Mouse (Mus musculus) cerebellum, adult 11 months (tissue): ENCODE data around the gene Olfr469.
"Not testable (repeated sequence)": the region's sequence is repeated elsewhere in the genome, so short reads cannot be mapped to it uniquely, and the experiment has no call there.

Experiments
- DNase-seq: peaks from one replicate; pipeline ENCODE4 v3.0.0; 2022

Olfr469 gene

DNA sequence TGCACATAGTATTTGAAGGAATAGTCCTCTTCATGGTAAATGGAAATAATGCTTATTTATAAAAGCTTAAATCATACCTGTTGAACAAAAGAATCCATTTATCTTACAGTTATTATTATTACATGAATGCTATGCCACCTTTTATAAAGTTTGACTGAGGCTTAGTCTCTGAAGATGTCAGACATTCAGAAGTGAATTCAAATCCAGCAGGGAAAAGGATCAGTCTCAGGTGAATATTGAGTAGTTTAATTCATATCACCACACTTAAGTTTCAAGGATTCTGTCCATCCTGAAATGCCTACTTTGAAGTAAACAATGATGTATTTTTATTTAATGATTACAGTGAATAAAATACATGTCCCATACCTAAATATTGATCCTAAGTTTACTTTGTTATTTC, at the start of gene Olfr469:
Gene Olfr469, minus strand, starts transcription at position 101 of the 400 bp plus-strand sequence.
- not testable (repeated sequence) for DNase-seq

DNA sequence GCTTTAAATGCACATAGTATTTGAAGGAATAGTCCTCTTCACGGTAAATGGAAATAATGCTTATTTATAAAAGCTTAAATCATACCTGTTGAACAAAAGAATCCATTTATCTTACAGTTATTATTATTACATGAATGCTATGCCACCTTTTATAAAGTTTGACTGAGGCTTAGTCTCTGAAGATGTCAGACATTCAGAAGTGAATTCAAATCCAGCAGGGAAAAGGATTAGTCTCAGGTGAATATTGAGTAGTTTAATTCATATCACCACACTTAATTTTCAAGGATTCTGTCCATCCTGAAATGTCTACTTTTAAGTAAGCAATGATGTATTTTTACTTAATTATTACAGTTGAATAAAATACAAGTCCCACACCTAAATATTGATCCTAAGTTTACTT, 22.0 kb upstream of the Olfr469 start, which contains the start of gene Olfr470:
Gene Olfr470, minus strand, starts transcription at position 101 of the 400 bp plus-strand sequence.
- DNase-seq = not testable (repeated sequence)

DNA sequence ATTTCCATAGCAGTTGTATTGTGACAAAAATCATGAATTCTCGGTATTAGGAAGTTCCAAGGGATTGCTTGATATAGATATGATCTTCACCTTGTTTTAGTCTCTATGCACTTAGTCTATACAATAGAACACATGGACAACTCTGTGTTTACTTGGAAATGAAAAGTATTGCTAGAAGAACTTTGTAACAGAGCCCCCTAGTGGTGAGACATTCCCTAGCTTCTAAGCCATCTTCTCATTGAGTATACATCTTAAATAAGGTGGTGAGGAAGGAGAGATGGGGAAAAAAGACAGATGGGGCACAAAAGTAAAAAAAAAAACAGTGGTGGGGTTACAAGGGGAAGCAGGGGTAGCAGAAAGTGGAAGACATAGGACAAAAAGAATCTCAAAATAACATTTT, 16.4 kb upstream of the Olfr469 start:
- no peak for DNase-seq

DNA sequence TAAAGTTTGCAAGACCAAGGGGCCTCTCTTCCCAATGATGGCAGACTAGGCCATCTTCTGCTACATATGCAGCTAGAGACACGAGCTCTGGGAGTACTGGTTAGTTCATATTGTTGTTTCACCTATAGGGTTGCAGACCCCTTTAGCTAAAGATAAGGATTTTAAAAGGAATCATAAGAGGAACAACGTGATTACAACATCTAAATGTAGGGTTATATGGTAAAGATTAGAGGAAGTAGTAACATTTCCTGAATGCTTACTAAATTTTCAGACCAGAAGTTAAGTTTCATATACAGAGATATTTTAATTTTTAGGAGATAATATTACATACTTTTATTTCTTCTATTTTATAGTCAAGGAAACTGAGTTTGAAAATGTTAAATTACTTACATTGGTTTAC, 1.5 kb downstream of the Olfr469 start:
- not testable (repeated sequence) for DNase-seq

DNA sequence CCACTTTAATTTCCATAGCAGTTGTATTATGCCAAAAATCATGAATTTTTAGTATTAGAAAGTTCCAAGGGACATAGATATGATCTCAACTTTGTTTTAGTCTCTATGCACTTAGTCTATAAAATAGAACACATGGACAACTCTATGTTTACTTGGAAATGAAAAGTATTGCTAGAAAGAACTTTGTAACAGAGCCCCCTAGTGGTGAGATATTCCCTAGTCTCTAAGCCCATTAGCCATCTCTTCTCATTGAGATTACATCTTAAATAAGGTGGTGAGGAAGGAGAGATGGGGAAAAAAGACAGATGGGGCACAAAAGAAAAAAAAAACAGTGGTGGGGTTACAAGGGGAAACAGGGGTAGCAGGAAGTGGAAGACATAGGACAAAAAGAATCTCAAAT, 5.9 kb downstream of the Olfr469 start:
- DNase-seq = no peak

DNA sequence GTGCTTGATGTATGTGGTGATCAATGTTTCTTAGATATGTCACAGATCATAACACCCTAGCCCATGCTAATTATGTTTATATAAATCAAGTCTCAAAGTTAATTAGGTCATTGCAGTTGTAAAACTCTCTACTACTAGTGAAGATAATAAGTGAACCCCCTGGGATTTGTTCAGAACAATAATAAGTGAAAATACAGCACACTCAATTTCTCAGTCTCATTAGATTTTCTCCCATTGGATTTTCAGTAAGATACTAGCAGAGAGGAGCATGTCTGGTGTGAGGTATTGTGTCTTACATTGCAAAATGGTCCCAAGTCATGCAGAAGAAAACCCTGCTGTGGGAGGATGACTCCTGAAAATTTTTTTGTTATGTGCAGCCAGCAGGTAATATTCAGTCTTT, 13.4 kb downstream of the Olfr469 start, which contains the start of gene Olfr467:
Gene Olfr467, plus strand, starts transcription at position 301 of the 400 bp plus-strand sequence.
- no peak for DNase-seq

DNA sequence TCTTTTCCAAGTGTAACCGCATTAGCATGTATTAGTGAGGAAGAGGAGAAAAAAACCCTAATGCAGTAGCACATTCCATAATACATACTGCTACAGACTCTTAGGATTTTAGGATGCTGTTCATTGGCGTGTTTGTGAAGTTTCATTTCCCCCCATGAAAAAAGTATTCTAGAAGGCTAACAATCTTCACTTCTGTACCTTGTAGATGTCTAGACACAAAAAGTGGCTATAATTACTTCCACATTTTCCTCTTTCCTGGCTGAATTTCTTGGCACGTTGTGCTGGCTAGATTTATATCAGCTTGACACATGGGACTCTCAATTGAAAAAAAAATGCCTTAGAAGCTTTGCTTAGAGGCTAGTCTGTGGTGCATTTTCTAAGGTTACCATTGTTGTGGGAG, 23.2 kb downstream of the Olfr469 start:
- DNase-seq = no peak

DNA sequence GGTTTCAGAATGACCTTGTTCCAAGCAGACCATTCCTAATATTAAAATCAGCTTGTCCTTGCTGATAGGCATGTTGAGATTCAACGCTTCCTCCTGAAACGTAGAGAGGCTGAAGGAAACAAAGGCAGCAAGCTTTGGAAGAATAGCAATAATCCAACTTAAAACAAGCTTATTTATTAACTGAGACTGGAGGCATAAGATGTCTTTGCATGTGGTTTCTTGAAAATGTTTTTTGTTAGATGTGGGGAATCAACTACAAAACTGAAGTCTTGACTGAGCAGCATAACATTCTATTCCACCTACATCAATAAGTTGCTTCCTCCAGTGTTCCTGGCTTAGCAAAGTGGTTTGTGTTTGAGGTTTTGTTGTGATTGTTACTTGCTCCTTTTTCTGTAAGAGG, 24.2 kb downstream of the Olfr469 start, which contains the start of gene Ovch2:
Gene Ovch2, minus strand, starts transcription at position 101 of the 400 bp plus-strand sequence.
- DNase-seq = no peak

DNA sequence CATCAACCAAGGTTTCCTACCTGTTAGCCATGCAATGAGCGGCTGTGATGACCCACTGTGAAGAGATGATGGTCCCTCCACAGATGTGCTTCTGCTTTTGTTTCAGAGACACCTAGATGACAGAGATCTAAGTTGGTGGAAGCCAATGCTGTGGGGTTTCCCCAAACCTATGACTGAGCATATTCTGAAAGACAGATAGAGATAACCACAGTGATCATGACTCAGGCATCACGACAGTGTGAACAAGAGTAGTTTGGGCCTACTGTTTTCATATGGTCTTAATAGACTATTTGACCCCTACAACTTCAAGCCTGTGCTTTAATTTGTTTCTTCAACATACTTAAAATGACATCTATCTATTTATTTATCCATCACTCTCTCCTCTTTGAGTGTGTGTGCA, 28.8 kb downstream of the Olfr469 start:
- no peak for DNase-seq

DNA sequence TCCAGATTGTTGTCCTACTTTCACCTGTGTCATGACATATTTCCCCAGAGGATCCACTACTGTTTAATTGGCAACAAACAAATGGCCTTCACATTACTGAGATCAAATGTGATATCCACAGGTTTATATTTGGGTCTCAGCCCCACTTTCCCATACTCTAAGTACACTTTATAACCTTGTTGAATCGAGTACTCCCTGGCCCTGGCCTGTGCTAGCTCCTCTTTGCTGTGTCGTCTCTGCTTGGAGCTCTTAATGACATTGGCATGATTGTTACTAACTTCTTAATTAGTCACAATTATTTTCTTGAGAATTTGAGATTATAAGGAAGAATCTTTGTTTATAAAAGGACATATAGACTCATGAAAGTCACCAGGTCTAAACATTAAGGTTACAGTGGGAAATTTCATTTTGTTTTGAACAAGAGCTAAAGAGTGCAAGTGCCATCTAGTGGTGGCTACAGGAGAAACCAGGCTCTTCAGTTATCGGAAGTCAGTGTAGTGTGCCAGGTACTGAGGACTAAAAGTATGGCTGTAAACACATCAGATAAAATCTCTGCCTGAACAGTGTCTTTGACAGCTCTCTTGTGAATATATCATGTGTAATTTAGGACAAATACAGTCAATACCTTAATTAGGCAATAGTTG, 37.2 kb downstream of the Olfr469 start:
- no peak for DNase-seq

DNA sequence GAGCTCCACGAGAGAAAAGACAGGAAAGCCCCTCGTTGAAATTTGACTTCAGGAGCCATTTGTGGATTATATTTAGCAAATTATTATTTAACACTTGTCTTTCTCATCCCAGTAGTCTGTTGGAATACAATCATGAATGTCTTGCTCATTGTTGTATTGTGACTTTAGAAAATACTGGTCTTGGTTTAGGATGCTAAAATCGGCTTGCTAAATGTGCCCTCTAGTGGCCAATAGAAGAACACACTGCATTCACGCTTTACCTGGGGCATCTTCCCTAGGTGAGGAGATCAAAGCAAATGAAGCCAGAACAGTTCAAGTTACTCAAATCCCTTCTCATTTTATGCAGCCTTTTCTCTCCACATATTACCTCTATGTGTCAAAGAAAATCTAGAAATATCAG, 45.7 kb downstream of the Olfr469 start:
- DNase-seq = no peak

DNA sequence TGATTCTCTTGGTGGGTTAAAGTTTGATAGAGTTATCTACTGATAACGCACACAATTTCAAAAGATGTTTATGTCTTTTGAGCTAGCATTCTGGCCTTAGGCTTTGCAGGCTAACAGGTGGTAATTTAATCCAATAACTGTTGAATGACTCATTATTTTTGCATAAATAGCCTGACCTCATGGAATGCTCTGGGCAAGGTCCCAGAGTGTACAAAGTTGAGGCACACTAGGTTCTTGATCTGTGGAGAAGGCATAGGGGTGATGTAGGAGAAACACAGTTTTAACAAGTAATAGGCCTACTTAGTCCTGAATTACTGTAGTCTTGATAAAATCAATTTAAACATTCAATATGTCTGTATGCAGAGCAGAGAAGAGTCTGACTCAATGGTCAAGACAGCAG, 47.1 kb downstream of the Olfr469 start:
- DNase-seq = no peak

DNA sequence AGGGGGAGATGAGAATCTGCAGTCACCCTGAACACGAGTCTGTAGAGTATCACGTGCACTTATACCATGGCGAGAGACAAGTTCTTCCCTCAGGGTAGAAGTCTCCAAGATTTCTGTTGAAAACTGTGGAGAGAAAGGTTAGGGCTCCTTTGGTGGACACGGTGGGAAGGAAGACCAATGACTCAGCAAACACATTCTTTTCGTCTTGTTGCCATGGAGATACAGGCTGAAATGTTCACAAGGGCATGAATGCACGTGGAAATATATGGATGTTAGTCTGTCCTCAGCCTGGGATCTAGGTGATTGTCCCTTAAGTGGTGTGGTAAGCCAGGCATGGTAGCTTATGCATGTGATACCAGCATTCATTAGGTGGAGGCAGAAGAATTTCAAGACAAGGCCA, 54.5 kb downstream of the Olfr469 start:
- DNase-seq = no peak
